Mouse (Mus musculus): Measurements from ENCODE around the gene Tmem251.

DNA sequence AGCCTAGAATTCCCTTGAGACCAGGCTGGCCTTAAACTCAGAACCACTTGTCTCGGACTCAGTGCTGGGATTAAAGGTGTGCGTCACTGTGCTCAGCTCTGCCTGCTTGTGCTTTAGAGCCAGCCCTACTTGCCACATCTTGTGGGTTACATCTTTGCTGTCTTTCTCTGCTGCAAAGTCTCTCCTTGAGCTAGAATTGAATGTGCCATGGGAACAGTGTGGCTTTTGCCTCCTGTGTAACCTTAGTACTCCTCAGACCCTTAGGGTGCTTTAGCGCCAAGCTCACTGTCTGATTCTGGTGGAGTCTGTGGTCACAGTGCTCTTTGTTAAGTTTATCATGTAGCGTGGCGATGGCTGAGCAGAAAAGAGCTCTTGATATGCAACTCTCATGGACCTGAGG, 29.1 kb downstream of the Tmem251 start:
- TF ChIP-seq HCFC1 (IDR thresholded peaks at IDR 0.05; ENCODE audit: borderline replicate concordance, insufficient read depth, low read length): no peak
- no peak for TF ChIP-seq ZNF384 (IDR thresholded peaks at IDR 0.05; ENCODE audit: low read depth, low read length)
- TF ChIP-seq ZC3H11A (IDR thresholded peaks at IDR 0.05; ENCODE audit: borderline replicate concordance, low read depth, low read length): no peak
- TF ChIP-seq MAFK (IDR thresholded peaks at IDR 0.05; ENCODE audit: insufficient read depth, low read depth, low read length): no peak
